Mouse (Mus musculus) testis, adult 2 months (tissue): ENCODE results near the gene Rasgef1b.

Experiments used
- CTCF ChIP-seq: fragments of 200-500 bp; IDR thresholded peaks from 2 replicates; pipeline ENCODE4 v1.5.1; 2012; ENCODE audit warnings: low read depth, mild to moderate bottlenecking, inconsistent platforms, low read length, moderate library complexity; ENCODE audit not compliant: control insufficient read depth, insufficient read depth, insufficient replicate concordance
- POLR2A ChIP-seq: fragments of 200-500 bp; IDR thresholded peaks from 2 replicates; pipeline ENCODE4 v1.6.1; 2012; ENCODE audit warnings: low read depth, mild to moderate bottlenecking, inconsistent platforms, low read length, moderate library complexity; ENCODE audit not compliant: control insufficient read depth

DNA sequence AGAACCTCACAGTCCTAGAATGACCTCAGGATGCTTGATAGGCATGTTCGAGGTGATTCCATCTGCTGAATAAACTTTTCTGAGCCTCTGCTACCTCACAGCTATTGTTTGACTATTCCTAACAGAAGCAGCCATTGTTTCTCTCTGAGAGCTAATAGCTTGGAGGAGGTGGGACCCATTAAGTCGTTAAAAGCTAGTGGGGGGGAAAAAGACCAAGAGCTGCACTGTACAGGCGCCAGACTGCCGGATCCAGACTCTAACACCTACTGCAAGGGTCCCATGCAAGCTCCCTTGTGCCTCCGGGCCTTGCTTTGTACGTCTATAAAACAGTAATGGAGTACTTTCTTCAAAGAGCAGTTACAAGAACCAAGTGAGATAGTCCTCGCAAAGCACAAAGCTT is 176.2 kb downstream of the Rasgef1b start:
- TF ChIP-seq CTCF: no peak
- TF ChIP-seq POLR2A: no peak
